Mouse (Mus musculus): ENCODE results near the gene Pla2g15.
"Not testable (repeated sequence)": the region's sequence is repeated elsewhere in the genome, so short reads cannot be mapped to it uniquely, and the experiment has no call there.

Pla2g15 gene

DNA sequence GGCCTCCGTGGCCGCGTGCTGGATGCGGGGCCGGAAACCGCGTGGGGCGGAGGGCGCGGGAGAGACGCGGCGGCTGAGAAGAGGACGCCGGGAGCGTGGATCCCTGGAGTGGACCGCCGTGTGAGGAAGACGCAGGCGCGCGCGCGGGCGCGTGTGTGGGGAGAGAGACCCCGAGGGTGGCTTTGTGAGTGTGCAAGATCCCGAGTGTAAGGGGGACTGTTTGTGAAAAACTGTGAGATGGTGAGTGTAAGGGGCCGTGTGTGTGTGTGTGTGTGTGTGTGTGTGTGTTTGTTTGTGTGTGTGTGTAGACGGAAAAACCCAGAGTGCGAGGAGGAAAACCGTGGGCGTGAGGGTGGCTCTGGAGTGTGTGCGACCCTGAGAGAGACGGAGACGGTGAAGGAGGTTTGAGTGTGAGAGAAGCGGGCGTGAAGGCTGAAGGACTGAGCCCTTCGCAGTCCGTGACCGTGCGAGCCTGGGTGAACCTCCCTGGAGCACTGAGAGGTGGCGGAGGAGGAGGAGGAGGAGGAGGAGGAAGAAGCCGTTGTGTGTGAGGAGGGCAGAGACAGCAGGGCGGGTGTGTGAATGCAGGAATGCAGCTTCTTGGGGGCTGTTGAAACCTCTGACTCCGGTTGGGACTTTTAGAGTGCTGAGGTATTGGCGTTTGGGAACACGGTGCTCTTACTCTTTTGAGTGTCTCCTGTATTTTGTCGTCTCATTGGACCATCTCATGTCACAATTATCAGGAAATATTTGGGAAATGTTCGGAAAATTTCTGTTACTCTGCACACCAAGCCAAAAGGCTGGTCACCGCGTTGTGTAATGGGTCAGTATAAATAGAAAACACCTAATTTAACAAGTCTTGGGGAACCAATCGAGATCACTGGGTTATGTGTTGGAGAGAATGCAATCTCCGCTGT is 19.1 kb downstream of the Pla2g15 start:
- peak; percentile 72 for DNase-seq (ENCODE audit: low spot score)

GRCm38 (mm10) chr8:106169934-106170480 is 19.8 kb downstream of the Pla2g15 start:
- DNase-seq (ENCODE audit: low spot score), result peak; percentile 18

DNA sequence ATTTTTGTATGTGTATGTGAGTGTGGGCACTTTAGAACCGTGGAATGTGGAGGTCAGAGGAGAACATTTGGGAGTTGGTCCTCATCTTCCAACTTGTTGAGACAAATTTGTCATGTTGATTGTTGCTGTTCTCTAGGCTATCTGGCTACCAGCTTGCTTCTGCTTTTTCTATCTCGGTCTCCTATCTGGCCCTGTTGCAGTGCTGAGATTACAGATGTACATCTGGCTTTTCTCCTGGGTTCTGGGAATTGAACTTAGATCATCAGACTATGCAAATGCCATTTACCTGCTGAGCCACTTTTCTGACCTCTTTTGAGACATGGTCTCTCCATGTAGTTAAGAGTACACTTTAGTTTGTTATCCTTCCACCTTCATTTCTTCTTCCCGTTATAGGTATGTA is 23.4 kb downstream of the Pla2g15 start:
- no peak for DNase-seq (ENCODE audit: low spot score)

DNA sequence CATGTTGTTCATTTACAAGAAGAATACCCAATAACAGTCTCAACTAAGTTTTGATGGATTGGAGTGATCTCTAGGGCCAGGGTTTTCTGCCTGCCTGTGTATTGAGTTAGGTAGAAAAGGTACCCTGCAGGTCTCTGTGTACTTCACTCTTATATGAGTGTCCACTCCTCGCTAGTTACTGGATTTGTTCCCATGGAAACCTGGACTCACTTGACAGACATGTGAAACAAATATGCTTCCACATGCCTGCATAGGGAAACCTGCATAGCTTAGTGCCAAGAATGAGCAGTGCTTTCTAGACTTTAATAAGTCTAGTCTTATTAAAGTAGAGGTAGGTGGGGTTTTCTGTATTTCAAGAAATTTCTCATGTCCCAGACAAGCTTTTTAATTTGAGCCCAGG is 26.7 kb downstream of the Pla2g15 start:
- DNase-seq (ENCODE audit: low spot score), result no peak

- no peak for DNase-seq (ENCODE audit: low spot score)
Observed at GRCm38 (mm10) chr8:106177594-106177993, 27.4 kb downstream of the Pla2g15 start.

DNA sequence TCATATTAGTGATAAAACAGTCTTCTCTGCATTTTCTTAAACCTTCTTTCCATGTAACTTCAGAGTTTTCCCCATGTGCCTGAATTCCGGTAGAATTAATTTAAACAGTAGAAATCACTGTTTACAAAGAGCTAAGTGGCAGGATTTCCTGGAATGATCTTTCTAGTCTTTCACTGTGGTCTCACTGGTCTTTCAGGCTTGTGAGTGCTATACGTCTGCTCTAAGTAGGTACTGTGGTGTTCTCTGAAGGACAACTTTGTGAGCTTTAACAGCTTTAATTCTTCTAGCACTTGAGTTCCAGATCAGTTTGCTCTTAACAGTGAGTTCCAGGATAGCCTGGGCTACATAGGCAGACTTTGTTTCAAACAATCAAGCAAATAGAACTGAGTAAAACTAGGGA is 28.2 kb downstream of the Pla2g15 start:
- DNase-seq (ENCODE audit: low spot score), result no peak

GRCm38 (mm10) chr8:106185628-106186270 is 35.5 kb downstream of the Pla2g15 start:
- DNase-seq (ENCODE audit: low spot score), result no peak

- no peak for DNase-seq (ENCODE audit: low spot score)
Observed at GRCm38 (mm10) chr8:106186394-106186793, 36.2 kb downstream of the Pla2g15 start.

DNA sequence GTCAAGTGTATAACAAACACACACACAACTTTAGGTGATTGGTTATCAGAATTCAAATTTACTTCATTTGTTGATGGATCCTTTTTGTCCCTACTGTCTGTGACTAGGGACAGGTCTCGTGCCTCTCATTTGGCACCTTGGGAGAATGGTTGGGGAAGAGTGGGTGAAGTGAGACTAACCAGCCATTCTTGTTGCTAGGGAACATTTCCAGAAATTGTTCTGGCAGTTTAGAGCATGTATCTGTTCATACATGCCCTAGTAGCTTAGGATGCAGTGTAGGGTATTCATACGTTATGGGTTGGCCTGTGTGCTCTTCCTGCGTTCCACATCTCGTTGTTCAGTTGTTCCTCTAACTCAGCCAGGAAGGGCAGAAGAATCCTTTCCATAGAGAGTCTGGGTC is 39.0 kb downstream of the Pla2g15 start:
- DNase-seq (ENCODE audit: low spot score), result no peak

- DNase-seq (ENCODE audit: low spot score), result no peak
Observed at GRCm38 (mm10) chr8:106191639-106192038, 41.4 kb downstream of the Pla2g15 start.

DNA sequence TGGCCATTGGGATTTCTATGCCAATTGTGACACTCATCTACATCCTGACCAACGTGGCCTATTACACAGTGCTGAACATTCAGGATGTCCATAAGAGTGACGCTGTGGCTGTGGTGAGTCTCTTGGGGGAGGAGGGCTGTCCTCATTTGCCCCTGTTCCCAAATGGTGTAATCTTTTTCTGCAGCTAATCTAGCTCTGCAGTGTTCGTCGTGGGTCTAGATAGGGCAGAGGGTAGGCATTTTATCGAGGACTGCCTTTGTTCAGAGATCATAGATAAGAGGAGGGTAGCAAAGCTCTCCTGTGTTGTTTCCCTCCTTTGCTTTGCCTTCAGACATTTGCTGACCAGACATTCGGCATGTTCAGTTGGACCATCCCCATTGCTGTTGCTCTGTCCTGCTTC is 43.0 kb downstream of the Pla2g15 start:
- DNase-seq (ENCODE audit: low spot score), result no peak

DNA sequence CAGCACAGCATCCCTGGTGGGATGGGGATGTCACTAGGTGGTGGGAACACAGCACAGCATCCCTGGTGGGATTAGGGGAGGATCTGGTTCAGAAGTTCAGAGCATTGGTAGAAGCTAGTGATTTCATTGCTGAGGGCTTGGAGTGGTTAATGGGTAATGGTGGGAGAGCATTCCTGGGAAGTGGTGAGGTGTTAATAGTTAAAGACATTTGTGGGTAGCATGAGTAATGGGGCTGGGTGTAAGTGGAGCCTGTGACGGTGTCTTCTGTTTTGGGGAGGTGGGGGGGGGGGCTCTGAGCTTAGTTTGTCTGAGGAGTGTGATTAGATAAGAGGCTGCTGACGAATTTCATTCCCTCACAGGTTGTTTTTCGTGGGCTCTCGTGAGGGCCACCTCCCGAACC is 43.9 kb downstream of the Pla2g15 start:
- no peak for DNase-seq (ENCODE audit: low spot score)

DNA sequence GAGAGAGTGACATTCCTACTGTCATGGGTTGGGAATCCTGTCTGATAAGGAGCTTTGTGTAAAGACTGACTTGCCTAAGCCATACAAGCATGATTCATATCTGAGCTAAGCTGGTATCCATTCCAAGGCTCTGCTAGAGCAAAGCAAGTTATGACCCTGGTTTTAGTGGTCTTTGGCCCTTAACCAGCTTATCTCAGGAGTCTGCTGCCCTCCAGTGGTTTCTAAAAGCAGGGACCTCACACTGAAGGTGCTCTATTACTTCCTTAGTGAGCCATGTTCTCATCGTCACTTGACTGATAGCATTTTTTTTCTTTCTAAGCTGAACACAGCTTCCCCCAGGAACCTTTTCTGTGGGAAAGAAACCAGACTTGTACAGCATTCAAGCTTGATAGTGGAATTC is 48.5 kb downstream of the Pla2g15 start:
- DNase-seq (ENCODE audit: low spot score), result peak; percentile 77

DNA sequence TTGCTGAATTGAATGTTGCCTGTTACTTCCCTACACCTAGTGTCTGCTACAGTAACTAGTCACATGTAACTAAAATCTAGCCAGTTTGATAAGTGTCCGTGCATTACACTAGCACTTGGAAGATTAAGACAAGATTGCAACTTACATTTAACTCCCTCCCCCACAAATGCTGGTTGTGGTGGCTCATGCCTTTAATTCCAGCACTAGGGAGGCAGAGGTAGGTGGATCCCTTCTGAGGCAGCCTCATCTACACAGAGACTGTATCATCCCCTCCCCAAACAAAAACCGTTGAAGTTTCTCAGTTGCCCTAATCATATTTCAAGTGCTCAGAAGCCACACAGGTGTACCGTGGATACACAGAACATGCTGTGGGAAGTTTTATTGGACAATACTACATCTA is 49.4 kb downstream of the Pla2g15 start:
- not testable (repeated sequence) for DNase-seq (ENCODE audit: low spot score)

- no peak for DNase-seq (ENCODE audit: low spot score)
Observed at GRCm38 (mm10) chr8:106210035-106210731, 60.0 kb downstream of the Pla2g15 start.

- peak; percentile 96 for DNase-seq (ENCODE audit: low spot score)
Observed at GRCm38 (mm10) chr8:106210821-106211345, 60.7 kb downstream of the Pla2g15 start, which contains the start of the genes Slc7a6os and Prmt7. Slc7a6os (minus strand) TSS chr8:106210935. Prmt7 (plus strand) TSS chr8:106210936.

- no peak for DNase-seq (ENCODE audit: low spot score)
Observed at GRCm38 (mm10) chr8:106211421-106211820, 61.2 kb downstream of the Pla2g15 start.

GRCm38 (mm10) chr8:106213959-106214358 is 63.8 kb downstream of the Pla2g15 start:
- DNase-seq (ENCODE audit: low spot score), result no peak
